Mouse (Mus musculus): ENCODE measurements around the gene Supt20. TPM values are rescaled to one million over a fixed set of nuclear protein-coding genes. Genes with fewer than 3 reads are reported as not detected.

The Supt20 gene
- total and polyA plus RNA-seq, 3 experiments, result 31.6 to 66.6 TPM; not detected in 1

GRCm38 (mm10) chr3:54766034-54766433 is 73.4 kb downstream of the Supt20 start:
- H3K4me3 ChIP-seq (ENCODE audit: control insufficient read depth in 1 of 2, insufficient read depth in 1 of 2, low read depth in 2 of 2, low read length in 2 of 2), result no peak overlapping the region
- no peak for DNase-seq (ENCODE audit: low read depth, low spot score)
- H3K27ac ChIP-seq (ENCODE audit: control insufficient read depth, low read depth, low read length), result no peak overlapping the region
- no peak overlapping the region for H3K9ac ChIP-seq (ENCODE audit: control insufficient read depth, low read depth, low read length, poor library complexity, severe bottlenecking)
- no peaks in the 10 kb centered on the region for H3K9me3 ChIP-seq (replicated peaks; ENCODE audit: insufficient read depth, low read length)
- TF ChIP-seq CTCF (IDR thresholded peaks at IDR 0.05 in 2 of 3, conservative IDR thresholded peaks at IDR 0.05 in 1 of 3; ENCODE audit: control insufficient read depth in 1 of 3, insufficient read depth in 1 of 3, low read depth in 2 of 3, low read length in 3 of 3, poor library complexity in 1 of 3, severe bottlenecking in 1 of 3) (no peak), ZNF384 (IDR thresholded peaks at IDR 0.05; ENCODE audit: low read depth, low read length) (peak; percentile 26; the same call in 1 of the 2 replicates), GABPA (IDR thresholded peaks at IDR 0.05; ENCODE audit: low read depth, low read length) (no peak)
- peaks cover 4 to 8% of the 10 kb centered on the region in 2 experiments for H3K4me1 ChIP-seq (ENCODE audit: control insufficient read depth in 1 of 2, insufficient read depth in 2 of 2, low read length in 2 of 2)
- peaks cover 0 to 4% of the 10 kb centered on the region in 2 experiments; a peak in 2 of 4 replicates for H3K36me3 ChIP-seq (ENCODE audit: control insufficient read depth in 1 of 2, insufficient read depth in 2 of 2, low read length in 2 of 2)
- no peaks in the 10 kb centered on the region for H3K27me3 ChIP-seq (ENCODE audit: control insufficient read depth in 1 of 2, insufficient read depth in 2 of 2, low read length in 2 of 2)
- H3K79me2 ChIP-seq (ENCODE audit: control insufficient read depth, insufficient read depth, low read length, poor library complexity), result no peaks in the 10 kb centered on the region

- TF ChIP-seq SMC3 (IDR thresholded peaks at IDR 0.05; ENCODE audit: low read depth, low read length), result no peak
- TF ChIP-seq E2F4 (IDR thresholded peaks at IDR 0.05; ENCODE audit: borderline replicate concordance, low read depth, low read length), result no peak
- no peak for TF ChIP-seq TBP (IDR thresholded peaks at IDR 0.05; ENCODE audit: low read depth, low read length)
- no peak for TF ChIP-seq POLR2AphosphoS2 (IDR thresholded peaks at IDR 0.05; ENCODE audit: low read length)
- TF ChIP-seq ZNF384 (IDR thresholded peaks at IDR 0.05; ENCODE audit: low read depth, low read length), result no peak
- TF ChIP-seq POLR2AphosphoS5 (IDR thresholded peaks at IDR 0.05; ENCODE audit: borderline replicate concordance, low read depth, low read length), result no peak
- TF ChIP-seq ETS1 (IDR thresholded peaks at IDR 0.05; ENCODE audit: low read depth, low read length), result no peak
- TF ChIP-seq USF2 (IDR thresholded peaks at IDR 0.05; ENCODE audit: borderline replicate concordance in 1 of 2, insufficient read depth in 1 of 2, low read depth in 1 of 2, low read length in 2 of 2), result no peak
- TF ChIP-seq CHD1 (IDR thresholded peaks at IDR 0.05; ENCODE audit: low read depth, low read length), result no peak
- TF ChIP-seq ELF1 (IDR thresholded peaks at IDR 0.05; ENCODE audit: low read depth, low read length), result no peak
- TF ChIP-seq HCFC1 (IDR thresholded peaks at IDR 0.05; ENCODE audit: low read depth, low read length), result no peak
- no peak for TF ChIP-seq NELFE (IDR thresholded peaks at IDR 0.05; ENCODE audit: low read depth, low read length)
- no peak for TF ChIP-seq BHLHE40 (IDR thresholded peaks at IDR 0.05; ENCODE audit: borderline replicate concordance, low read depth, low read length)
- TF ChIP-seq ZC3H11A (IDR thresholded peaks at IDR 0.05; ENCODE audit: low read depth, low read length), result no peak
- no peak for TF ChIP-seq NRF1 (IDR thresholded peaks at IDR 0.05; ENCODE audit: insufficient read depth, low read depth, low read length, poor library complexity, severe bottlenecking)
- no peak for TF ChIP-seq MAZ (IDR thresholded peaks at IDR 0.05; ENCODE audit: low read depth, low read length)
- H3K9me3 ChIP-seq (replicated peaks; ENCODE audit: insufficient read depth, low read length), result no peaks in the 10 kb centered on the region
- H3K4me1 ChIP-seq (ENCODE audit: control insufficient read depth in 1 of 2, insufficient read depth in 2 of 2, low read length in 2 of 2), result peaks cover 4 to 8% of the 10 kb centered on the region in 2 experiments
- H3K27ac ChIP-seq (ENCODE audit: control insufficient read depth, low read depth, low read length), result no peak overlapping the region
- H3K36me3 ChIP-seq (ENCODE audit: control insufficient read depth in 1 of 2, insufficient read depth in 2 of 2, low read length in 2 of 2), result peaks cover 0 to 4% of the 10 kb centered on the region in 2 experiments; a peak in 2 of 4 replicates
- no peaks in the 10 kb centered on the region for H3K27me3 ChIP-seq (ENCODE audit: control insufficient read depth in 1 of 2, insufficient read depth in 2 of 2, low read length in 2 of 2)
- H3K4me3 ChIP-seq (ENCODE audit: control insufficient read depth in 1 of 2, insufficient read depth in 1 of 2, low read depth in 2 of 2, low read length in 2 of 2), result no peak overlapping the region
- DNase-seq (ENCODE audit: low read depth, low spot score), result no peak
- H3K9ac ChIP-seq (ENCODE audit: control insufficient read depth, low read depth, low read length, poor library complexity, severe bottlenecking), result no peak overlapping the region
- no peaks in the 10 kb centered on the region for H3K79me2 ChIP-seq (ENCODE audit: control insufficient read depth, insufficient read depth, low read length, poor library complexity)
These were observed 74.2 kb downstream of the Supt20 start for GRCm38 (mm10) chr3:54766811-54767210.
